Mouse (Mus musculus) frontal cortex, postnatal 10 days (tissue): ENCODE data around the gene H2al1k.
"Not testable (repeated sequence)": the region's sequence is repeated elsewhere in the genome, so short reads cannot be mapped to it uniquely, and the experiment has no call there.

Experiments
- DNase-seq, 2 experiments: peaks; one replicate each; pipeline ENCODE4 v3.0.0; 2022; ENCODE audit warnings: low spot score in 2 of 2, mixed read lengths in 1 of 2

H2al1k gene

DNA sequence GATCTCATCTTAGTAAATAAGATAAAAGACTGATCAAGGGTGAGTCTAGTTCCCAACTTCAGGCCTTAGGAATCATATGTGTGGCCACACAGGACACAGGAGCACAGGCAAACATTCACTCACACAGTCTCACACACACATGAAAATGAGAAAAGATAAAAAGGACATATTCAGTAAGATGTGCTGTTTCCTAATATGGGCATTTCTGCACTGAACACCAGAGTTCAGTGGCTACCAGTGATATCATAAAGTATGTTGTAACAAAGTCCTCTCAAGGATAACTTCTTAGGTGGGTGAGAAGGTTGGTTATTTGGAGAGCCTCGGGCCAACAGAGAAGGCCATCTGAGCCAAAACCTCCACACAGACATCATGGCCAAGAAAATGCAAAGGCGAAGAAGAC, at the start of gene H2al1k:
TSS of gene H2al1k (plus strand) at position 301 of the 400 bp plus-strand sequence.
- not testable (repeated sequence) for DNase-seq

DNA sequence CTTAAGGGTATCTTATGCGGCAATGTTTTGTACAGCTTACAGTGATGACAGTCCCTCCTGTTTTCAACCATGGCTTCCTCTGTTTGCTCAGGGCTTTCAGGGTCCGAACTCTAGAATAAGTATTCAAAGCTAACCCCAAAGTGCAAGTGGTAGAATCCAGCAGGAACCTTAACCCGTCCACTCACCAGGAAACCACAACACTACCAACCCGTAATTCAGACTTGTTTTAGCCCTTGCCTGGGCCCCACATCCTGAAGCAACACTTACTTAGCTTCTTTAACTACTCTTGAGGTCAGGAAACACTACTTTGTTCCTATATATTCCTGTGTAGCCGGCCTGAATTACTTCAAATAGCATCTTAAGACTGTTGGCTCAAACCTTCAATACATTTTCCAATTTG, 47.6 kb upstream of the H2al1k start:
- no peak for DNase-seq

DNA sequence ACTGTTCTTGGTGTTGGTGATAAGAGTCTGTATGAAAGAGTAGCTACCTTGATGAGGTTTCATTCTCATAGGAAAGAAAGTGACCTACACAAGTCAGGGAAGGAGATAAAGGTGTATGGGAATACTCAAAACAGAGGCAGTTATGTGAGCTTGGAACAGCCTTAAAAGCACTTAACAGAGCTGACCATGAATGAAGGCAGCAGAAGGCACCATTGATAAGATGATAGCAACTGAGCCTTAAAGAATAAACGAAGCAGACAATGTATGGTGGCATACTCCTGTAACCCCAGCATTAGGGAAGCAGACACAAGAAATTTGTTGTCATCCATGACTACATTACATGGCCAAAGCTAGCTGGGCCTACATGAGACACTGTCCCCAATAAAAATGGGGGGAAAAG, 47.0 kb upstream of the H2al1k start:
- DNase-seq: no peak

GRCm38 (mm10) chrX:9316457-9316856, 34.0 kb upstream of the H2al1k start:
- not testable (repeated sequence) for DNase-seq

DNA sequence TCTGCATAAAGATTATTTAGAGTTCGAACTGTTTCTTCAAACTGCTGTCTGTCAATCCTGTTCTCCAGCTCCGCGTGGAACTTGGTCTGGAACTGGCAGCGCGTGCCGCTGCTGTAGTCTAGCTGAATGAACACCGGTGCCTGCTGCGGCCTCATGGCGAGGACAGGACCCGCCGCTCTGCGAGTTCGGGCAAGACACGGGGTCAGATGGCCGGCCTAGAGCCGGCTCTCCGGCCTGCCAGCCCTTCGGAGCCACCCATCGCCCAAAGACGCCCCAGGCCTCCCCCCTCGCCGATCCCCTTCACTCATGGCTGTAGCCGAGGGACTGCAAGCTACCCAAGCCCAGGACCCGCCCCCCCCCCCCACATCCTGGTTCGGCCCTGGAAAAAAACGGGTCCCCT, 22.5 kb upstream of the H2al1k start:
- not testable (repeated sequence) for DNase-seq

GRCm38 (mm10) chrX:9332366-9332962, 18.0 kb upstream of the H2al1k start:
- DNase-seq: not testable (repeated sequence)

- DNase-seq: peak in 1 of 2 experiments; percentile 34
Observed at GRCm38 (mm10) chrX:9333035-9333434, 17.4 kb upstream of the H2al1k start.

DNA sequence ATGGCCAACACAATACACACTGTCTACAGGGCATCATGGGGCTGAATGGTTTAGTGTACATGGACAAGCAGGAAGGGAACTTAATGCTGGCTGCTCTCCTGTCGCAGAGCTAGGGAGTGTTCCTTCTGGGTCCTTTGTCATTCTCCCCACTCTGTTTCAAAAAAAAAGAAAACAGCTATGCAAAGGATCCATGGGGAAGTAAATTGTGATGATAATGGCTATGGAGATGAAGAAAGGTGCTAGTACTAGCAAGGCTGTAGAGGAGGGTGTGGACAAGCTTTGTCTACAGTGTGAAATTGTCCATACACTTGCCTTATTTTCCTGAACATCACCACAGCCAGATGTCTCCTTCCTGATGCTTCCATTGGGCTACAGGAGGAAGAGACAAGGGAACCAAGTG, 15.4 kb upstream of the H2al1k start:
- not testable (repeated sequence) for DNase-seq

GRCm38 (mm10) chrX:9374012-9374411, 23.6 kb downstream of the H2al1k start:
- DNase-seq: not testable (repeated sequence)

DNA sequence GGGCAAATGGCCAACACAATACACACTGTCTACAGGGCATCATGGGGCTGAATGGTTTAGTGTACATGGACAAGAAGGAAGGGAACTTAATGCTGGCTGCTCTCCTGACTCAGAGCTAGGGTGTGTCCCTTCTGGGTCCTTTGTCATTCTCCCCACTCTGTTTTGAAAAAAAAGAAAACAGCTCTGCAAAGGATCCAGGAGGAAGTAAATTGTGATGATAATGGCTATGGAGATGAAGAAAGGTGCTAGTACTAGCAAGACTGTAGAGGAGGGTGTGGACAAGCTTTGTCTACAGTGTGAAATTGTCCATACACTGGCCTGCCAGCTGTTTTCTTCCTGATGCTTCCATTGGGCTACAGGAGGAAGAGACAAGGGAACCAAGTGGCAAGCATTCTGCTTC, 25.5 kb downstream of the H2al1k start:
- not testable (repeated sequence) for DNase-seq
